In the genomic region with DNA sequence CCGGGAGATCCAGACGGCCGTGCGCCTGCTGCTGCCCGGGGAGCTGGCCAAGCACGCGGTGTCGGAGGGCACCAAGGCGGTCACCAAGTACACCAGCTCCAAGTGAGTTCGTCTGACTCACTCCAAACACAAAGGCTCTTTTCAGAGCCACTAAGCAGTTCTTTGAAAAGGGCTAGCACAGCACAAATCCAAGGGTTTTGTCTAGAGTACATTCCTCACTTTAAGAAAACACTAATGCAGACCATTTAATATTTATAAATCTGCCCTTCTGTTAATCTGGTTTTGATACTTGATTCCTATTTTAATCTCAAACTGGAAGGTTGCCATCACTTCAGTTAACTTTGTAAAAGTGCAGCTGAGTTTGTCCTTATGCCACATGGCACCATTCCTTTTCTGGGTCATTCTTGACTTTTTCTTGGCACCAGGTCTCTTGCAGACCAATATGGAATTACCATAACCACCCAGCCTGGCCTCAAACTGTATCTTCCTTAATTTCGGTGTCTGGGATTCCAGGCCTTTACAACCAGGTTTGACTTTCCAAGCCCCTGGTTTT, we compare ENCODE assay signal across 8 mouse cellular contexts. TPM values are rescaled to one million over a fixed set of nuclear protein-coding genes. Genes with fewer than 3 reads are reported as not detected.
A peak's percentile ranks its signal among the peaks of the same experiment; 100 is the strongest.
DNase-seq lines count a peak whose midpoint lies in the region; ATAC-seq lines count a peak whose summit lies in the region.

No protein-coding gene starts in this region.

- peaks cover 13% of the 10 kb centered on the region for H3K4me1 ChIP-seq in heart, embryonic 12.5 days (replicated peaks)
- H3K4me1 ChIP-seq in liver, embryonic 12.5 days: peaks cover 40% of the 10 kb centered on the region

- H3K9ac ChIP-seq in heart, embryonic 12.5 days: peak overlapping the region; percentile 60
- H3K9ac ChIP-seq in liver, embryonic 12.5 days: peak overlapping the region; percentile 62

- H3K36me3 ChIP-seq in heart, embryonic 12.5 days: no peaks in the 10 kb centered on the region
- H3K36me3 ChIP-seq in liver, embryonic 12.5 days: no peaks in the 10 kb centered on the region

- intact Hi-C loops in gastrocnemius, postnatal 14 days (cut with DNase I; ENCODE audit: low total_unique reads): no loop called here

- 5% methylated on average over 11 of the region's 11 CpGs for WGBS in heart, embryonic 12.5 days
- WGBS in liver, embryonic 12.5 days (ENCODE audit: insufficient replicate concordance): 3% methylated on average over 11 of the region's 11 CpGs

- no peaks in the 10 kb centered on the region for H3K9me3 ChIP-seq in heart, embryonic 12.5 days (replicated peaks)
- H3K9me3 ChIP-seq in liver, embryonic 12.5 days (replicated peaks): no peaks in the 10 kb centered on the region

- peak overlapping the region; percentile 50 for H3K4me3 ChIP-seq in heart, embryonic 12.5 days
- peak overlapping the region; percentile 44 for H3K4me3 ChIP-seq in liver, embryonic 12.5 days

- peak overlapping the region; percentile 78 for H3K27ac ChIP-seq in heart, embryonic 12.5 days (ENCODE audit: poor library complexity, severe bottlenecking)
- peak overlapping the region; percentile 97 for H3K27ac ChIP-seq in liver, embryonic 12.5 days

- ATAC-seq in heart, embryonic 12.5 days (ENCODE audit: insufficient number of reproducible peaks, low FRiP score): peak; percentile 5; the same call in 1 of the 2 replicates
- ATAC-seq in liver, embryonic 12.5 days: peak; percentile 36

- no peak for DNase-seq in heart, adult 11 months
- DNase-seq in ES-CJ7 (ENCODE audit: low read depth, low spot score): peak; percentile 64
- DNase-seq in fibroblast of lung, adult 2 months (ENCODE audit: low read depth): peak; percentile 57
- peak; percentile 29 for DNase-seq in testis, postnatal 14 days (ENCODE audit: low spot score)
- no peak for DNase-seq in cerebellum, adult 11-12 months
- DNase-seq in gastrocnemius, postnatal 14 days: no peak

- peak overlapping the region; percentile 69 for H3K4me2 ChIP-seq in heart, embryonic 12.5 days
- H3K4me2 ChIP-seq in liver, embryonic 12.5 days: peak overlapping the region; percentile 83

- no peaks in the 10 kb centered on the region for H3K27me3 ChIP-seq in heart, embryonic 12.5 days (replicated peaks)
- no peaks in the 10 kb centered on the region for H3K27me3 ChIP-seq in liver, embryonic 12.5 days (replicated peaks)

RNA-seq across cellular contexts. Expression of a gene that starts 0.6 kb away (rescaled TPM):
- polyA plus RNA-seq in heart, embryonic 12.5 days (2016; fragmentation: Nextera tagmentation; extraction: Ambion mirVana): 1.4 and 2.5 TPM in 2 replicates
- 6.4 and 6.5 TPM in 2 replicates for polyA plus RNA-seq in liver, embryonic 12.5 days (2016; fragmentation: Nextera tagmentation; extraction: Ambion mirVana)
- 10 to 100 TPM; 20.2 to 23.0 TPM for total RNA-seq in gastrocnemius, postnatal 14 days (2021)

RNA-seq across cellular contexts. Expression of a gene that starts 5.0 kb away (rescaled TPM):
- polyA plus RNA-seq in heart, embryonic 12.5 days (2016; fragmentation: Nextera tagmentation; extraction: Ambion mirVana): 2.0 TPM in 2 replicates
- 8.3 and 14.2 TPM in 2 replicates for polyA plus RNA-seq in liver, embryonic 12.5 days (2016; fragmentation: Nextera tagmentation; extraction: Ambion mirVana)
- 100 to 1,000 TPM; 108 to 117 TPM for total RNA-seq in gastrocnemius, postnatal 14 days (2021)

RNA-seq across cellular contexts. Expression of a gene that starts 6.2 kb away (rescaled TPM):
- polyA plus RNA-seq in heart, embryonic 12.5 days (2016; fragmentation: Nextera tagmentation; extraction: Ambion mirVana): 5.4 and 6.6 TPM in 2 replicates
- polyA plus RNA-seq in liver, embryonic 12.5 days (2016; fragmentation: Nextera tagmentation; extraction: Ambion mirVana): 13.8 and 17.6 TPM in 2 replicates
- 10 to 100 TPM; 70.5 to 87.6 TPM for total RNA-seq in gastrocnemius, postnatal 14 days (2021)

RNA-seq across cellular contexts. Expression of a gene that starts 6.5 kb away (rescaled TPM):
- polyA plus RNA-seq in heart, embryonic 12.5 days (2016; fragmentation: Nextera tagmentation; extraction: Ambion mirVana): 0.91 TPM in 1 of 2 replicates, not detected in the other
- polyA plus RNA-seq in liver, embryonic 12.5 days (2016; fragmentation: Nextera tagmentation; extraction: Ambion mirVana): 1.5 and 1.7 TPM in 2 replicates
- 10 to 100 TPM; 79.9 to 84.7 TPM for total RNA-seq in gastrocnemius, postnatal 14 days (2021)

RNA-seq across cellular contexts. Expression of a gene that starts 12.4 kb away (rescaled TPM):
- 0.31 and 0.68 TPM in 2 replicates for polyA plus RNA-seq in heart, embryonic 12.5 days (2016; fragmentation: Nextera tagmentation; extraction: Ambion mirVana)
- 0.59 and 0.75 TPM in 2 replicates for polyA plus RNA-seq in liver, embryonic 12.5 days (2016; fragmentation: Nextera tagmentation; extraction: Ambion mirVana)
- total RNA-seq in gastrocnemius, postnatal 14 days (2021): 10 to 100 TPM; 15.5 to 16.2 TPM

Comparison
In these comparisons a context has a peak if more than half of its experiments do, and no peak if none do; other contexts are left out.
1. DNase-seq: peak in ES-CJ7 (single experiment), fibroblast of lung, adult 2 months (single experiment) and testis, postnatal 14 days (single experiment); none in heart, adult 11 months (single experiment), cerebellum, adult 11-12 months (single experiment) and gastrocnemius, postnatal 14 days (single experiment).